Mouse (Mus musculus) cortical plate, adult 2 months (tissue): ENCODE data around the gene Apopt1.

Experiments
- CTCF ChIP-seq: fragments of 200-500 bp; IDR thresholded peaks from 2 replicates; pipeline ENCODE4 v1.5.1; 2011; ENCODE audit warnings: mild to moderate bottlenecking, control low read depth, low read length; ENCODE audit not compliant: insufficient read depth; ENCODE audit errors: extremely low read depth
- POLR2A ChIP-seq: fragments of 200-500 bp; IDR thresholded peaks from 2 replicates; pipeline ENCODE4 v1.6.1; 2011; ENCODE audit warnings: mild to moderate bottlenecking, low read length, control low read depth; ENCODE audit not compliant: insufficient read depth; ENCODE audit errors: extremely low read depth

DNA sequence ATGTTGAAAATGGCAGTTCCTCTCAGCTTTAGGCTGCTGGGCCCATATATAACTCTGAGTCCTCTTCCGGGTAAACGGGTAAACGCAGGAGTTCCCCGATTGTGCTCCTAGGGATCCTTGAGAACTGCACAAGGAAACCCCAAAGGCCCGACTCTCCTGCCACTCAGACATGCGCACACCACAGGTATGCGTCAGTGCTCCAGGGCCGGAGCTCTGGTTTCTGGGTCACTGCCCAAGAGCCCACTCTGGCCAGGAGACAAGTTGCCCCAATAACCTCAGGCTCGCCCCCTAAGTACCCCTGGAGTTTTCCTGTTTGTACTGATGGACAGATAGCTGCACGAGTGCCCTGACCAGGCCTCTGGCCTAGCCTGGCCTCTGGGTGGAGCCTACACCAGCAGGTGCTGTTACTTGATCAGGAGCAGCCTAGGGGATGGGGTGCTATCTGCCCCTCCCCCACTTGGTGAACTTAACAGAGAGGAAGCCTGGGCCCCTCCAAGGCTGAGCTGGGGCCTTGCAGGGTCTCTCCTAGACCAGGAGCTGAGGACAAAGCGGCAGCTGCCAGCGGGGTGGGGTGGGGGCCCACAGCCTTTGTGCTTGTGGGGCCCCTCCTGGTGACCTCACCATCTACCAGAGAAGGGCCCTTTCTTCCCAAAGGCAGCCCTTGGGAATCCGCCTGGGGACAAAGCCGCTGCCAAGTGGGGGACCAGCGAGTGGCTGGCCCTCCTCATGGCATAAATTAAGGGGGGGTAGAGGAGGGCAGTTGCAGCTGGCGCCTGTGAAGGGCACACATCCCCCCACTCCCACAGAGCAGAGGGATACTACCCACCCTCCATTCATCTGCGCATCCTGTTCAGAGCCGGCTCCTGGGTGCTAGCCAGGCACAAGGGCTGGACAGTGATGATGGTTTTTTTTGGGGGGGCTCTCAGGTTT, 19.5 kb upstream of the Apopt1 start:
- no peak for TF ChIP-seq POLR2A
- no peak for TF ChIP-seq CTCF
